Mouse (Mus musculus) retina, adult 2 months (tissue): ENCODE results near the gene Gnb1l.
"Not testable (repeated sequence)": the region's sequence is repeated elsewhere in the genome, so short reads cannot be mapped to it uniquely, and the experiment has no call there.

Experiments used
- DNase-seq: peaks from one replicate; pipeline ENCODE4 v3.0.0-alpha.2; 2012; ENCODE audit warnings: low read depth, low spot score

The Gnb1l gene

GRCm38 (mm10) chr16:18482431-18482830, 16.1 kb upstream of the Gnb1l start:
- DNase-seq = no peak

GRCm38 (mm10) chr16:18483839-18484238, 14.7 kb upstream of the Gnb1l start:
- no peak for DNase-seq

GRCm38 (mm10) chr16:18484386-18484785, 14.1 kb upstream of the Gnb1l start:
- DNase-seq = no peak

GRCm38 (mm10) chr16:18484794-18485435, 13.6 kb upstream of the Gnb1l start:
- no peak for DNase-seq

DNA sequence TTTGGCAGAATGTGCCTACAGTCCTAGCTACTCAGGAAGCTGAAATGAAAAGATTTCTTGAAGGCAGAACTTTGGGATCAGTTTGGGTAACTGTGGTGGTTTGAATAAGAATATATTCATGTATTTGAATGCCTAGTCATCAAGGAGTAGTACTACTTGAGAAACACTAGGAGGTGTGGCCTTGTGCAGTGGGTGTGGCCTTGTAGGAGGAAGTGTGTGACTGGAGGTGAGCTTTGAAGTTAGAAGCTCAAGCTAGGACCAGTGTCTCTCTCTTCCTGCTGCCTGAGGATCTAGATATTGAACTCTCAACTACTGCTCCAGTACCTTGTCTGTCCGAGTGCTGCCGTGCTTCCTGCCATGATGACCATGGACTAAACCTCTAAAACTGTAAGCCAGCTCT, 12.4 kb upstream of the Gnb1l start:
- no peak for DNase-seq

DNA sequence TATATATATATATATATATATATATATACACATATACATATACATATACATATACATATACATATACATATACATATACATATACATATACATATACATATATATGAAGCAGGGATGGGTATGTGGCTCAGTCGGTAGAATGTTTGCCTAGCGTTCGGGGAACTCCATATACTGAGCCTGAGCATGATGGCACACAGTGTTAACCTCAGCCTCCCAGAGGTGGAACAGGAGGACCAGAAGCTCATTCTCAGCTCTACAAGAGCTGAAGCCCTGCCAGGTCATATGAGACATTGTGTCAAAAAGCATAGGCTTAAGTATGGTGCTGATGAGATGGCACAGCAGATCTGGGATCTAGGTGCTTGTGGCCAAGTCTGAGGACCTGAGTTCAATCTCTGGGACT, 8.2 kb upstream of the Gnb1l start:
- DNase-seq = no peak

GRCm38 (mm10) chr16:18490894-18491293, 7.6 kb upstream of the Gnb1l start:
- no peak for DNase-seq

GRCm38 (mm10) chr16:18497865-18498515, 523 bp upstream of the Gnb1l start:
- no peak for DNase-seq

- no peak for DNase-seq
Observed at GRCm38 (mm10) chr16:18498996-18499395, 483 bp downstream of the Gnb1l start.

DNA sequence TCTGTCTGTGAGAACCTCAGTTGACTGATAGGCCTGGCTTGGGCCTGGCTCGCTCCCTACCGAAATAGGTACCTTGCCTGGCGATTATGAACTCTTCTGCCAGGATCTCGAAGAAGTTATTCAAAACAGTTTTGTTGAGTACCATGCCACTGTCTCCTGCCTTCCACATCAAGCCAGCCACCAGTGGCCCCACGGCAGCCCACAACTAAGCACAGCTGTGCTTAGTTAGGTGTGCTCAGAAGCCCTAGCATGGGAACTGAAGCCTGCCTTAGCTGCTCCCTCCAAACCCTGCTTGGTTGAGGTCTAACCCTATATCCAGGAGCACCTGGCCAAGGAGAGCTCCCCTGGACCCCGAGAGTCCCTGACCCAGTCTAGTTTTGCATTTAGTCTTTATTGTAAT, 3.0 kb downstream of the Gnb1l start:
- no peak for DNase-seq

DNA sequence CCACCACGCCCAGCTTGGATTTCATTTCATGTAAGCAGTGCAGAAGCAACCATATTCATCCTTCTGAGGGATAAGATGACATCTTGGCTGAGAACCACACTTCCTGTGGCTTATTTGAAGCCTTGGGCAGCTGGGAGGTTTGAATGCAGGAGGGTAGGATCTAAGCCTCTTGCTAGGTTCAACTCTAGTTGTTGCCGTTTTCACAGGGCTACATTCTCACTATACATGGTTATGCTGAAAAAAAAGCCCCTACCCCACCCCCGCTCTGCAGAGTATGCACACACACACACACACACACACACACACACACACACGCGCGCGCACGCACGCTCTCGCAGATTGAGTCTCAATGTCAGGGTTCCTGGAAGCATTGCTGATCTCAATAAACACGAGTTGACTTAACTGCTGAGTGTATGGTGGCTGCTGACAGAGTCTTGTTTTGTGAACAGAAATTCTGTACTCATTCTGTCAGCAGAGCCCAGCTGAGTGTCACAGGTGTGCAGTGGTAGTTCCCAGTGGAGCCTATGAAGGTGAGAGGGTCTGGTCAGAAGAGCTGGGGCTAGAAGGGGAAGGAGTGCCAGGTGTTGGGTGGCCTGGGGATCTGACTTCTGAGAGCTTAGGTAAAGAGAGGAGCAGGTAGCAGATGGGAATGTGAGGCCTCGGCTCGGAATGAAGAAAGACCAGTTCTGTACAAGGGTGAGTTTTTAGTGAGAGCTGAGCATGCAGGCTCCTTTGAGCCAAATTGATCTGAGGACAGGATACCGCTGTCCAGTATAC, 5.2 kb downstream of the Gnb1l start:
- no peak for DNase-seq

DNA sequence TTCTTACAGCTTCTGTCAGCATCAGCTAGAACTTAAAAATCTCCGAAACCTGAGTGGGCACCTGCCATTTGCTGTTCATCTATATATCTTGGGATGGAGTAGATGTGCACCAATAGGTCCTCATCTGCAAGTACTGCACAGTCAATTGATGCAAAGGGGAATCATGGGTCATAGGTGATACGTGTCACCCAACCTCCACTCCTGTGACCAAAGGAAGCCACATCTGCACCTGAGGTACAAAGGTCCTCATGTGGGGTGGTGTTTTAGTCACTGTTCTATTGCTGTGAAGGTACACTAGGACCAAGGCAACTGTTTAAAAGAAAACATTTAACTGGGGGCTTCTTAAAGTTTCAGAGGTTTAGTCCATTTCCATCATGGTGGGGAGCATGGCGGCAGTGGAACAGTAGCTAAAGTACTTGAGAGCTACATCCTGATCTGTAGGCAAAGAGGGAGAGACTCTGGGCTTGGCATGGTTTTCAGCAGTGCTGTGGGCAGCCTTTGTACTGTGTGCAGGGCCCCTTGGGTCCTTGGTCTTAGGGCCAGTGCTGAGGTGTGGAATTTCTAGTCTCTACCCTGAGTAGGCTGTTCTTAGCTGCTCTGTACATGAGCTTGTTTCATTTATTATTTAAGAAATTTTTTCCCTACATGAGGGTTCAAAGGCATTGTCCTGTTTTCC, 8.1 kb downstream of the Gnb1l start:
- DNase-seq = no peak

- DNase-seq = no peak
Observed at GRCm38 (mm10) chr16:18507200-18507549, 8.7 kb downstream of the Gnb1l start.

DNA sequence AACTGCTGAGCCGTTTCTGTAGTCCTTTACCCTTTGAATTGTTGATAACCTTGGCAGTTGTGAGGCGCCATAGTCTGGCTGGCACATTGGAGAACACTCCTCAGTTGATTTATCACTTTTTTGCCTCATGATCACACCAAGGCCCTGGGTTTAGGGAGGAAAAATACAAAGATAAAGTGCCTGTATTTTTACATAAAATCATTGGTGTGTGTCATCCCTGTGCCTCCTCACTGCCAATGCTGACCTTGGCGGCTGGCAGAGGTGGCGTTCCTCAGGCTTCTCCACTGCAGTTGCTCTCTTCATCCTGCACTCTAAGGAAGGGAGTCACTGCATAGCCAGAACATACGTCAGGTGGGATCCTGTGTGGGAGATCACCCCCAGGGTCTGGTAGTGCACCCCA, 13.2 kb downstream of the Gnb1l start:
- DNase-seq = no peak

GRCm38 (mm10) chr16:18513508-18513907, 15.0 kb downstream of the Gnb1l start:
- DNase-seq = no peak

DNA sequence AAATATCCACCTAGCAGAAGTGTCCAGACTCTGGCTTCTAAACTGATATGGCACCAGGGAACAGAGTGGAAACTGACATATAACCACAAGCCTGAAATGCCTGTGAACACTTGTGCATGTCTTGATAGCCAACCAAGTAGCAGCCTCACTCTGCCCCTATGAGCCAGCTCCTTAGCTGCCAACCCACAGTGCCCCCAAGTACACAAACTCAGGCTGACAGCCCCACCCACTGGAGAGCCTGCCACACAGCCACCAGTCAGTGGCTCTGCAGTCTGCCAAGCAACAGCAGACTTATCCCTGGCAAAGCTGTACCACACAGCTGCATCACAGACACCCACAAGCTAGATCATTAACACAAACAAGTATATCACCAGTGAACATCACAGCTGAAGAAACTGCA, 19.6 kb downstream of the Gnb1l start:
- no peak for DNase-seq

GRCm38 (mm10) chr16:18523563-18524245, 25.2 kb downstream of the Gnb1l start:
- DNase-seq = no peak

- no peak for DNase-seq
Observed at GRCm38 (mm10) chr16:18528656-18529055, 30.1 kb downstream of the Gnb1l start.

- not testable (repeated sequence) for DNase-seq
Observed at GRCm38 (mm10) chr16:18533061-18533460, 34.5 kb downstream of the Gnb1l start.

DNA sequence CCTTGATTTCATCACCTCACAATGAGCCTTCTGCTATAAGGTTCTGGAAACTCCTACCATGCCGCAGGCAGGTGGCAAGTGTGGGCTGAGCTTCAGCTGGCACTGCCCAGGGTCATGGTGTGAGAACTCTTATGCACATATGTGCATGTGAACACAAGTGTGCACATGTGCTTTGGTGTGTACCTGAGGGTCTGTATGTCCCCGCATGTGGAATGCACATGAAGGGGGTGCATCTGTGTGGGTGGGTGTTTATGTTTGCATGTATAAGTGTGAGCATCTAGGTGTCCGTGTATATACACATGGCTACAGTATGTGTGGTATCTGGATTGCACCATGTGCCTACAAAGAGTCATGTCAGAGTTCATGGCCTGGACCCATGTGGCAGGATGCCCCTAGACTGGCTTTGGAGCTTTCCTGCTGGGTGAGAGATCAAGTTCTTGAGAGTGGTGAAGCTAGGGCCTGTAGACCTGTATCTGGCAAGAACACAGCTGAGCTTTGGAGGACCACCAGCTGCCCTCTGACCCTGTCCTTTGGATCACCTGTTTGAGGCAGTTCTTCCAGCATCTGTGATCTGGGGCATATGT, 39.0 kb downstream of the Gnb1l start:
- no peak for DNase-seq

DNA sequence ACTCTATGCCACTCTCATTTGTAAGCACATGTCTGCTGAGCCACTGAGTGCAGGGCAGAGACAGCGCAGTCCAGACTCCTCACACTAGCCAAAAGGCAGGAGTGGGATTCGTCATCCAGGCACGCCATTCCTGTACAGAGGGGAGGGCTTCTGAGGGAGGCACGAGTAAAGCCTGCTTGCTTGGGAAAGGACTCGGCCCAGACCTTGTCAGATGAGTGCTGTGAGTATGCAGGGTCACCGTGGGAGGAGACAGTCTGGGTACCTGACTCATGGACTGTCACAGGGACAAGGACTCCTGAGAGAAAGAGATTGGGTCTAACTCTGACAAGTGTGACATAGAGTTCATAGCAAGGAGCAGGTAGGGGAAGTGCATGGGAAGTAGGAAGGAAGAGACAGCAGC, 40.8 kb downstream of the Gnb1l start:
- no peak for DNase-seq
